Comparison of ENCODE assay signal across 8 mouse cellular contexts in the genomic region with DNA sequence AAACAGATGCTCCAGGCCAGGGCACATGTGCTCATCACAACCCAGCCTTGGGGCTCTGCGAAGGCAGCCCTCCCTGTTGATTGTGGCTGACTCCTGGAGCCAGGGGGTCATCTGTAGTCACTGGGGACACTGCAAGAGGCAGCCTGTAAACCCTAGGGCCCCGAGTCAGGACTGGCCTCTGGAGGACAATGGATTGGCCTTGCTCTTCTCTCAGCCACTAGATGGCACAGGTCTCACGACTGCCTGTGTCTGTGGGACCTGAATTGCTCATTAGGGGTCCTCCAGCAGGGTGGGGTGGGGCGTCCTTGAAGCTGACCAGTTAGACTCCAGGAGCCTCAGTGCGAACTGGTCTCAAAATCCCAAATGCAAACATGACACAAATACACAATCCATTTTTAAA. TPM values are rescaled to one million over a fixed set of nuclear protein-coding genes. Genes with fewer than 3 reads are reported as not detected.
DNase-seq lines count a peak whose midpoint lies in the region; ATAC-seq and TF ChIP-seq lines count a peak whose summit lies in the region.

No protein-coding gene starts in this region.

- no peak overlapping the region for H3K4me2 ChIP-seq in embryonic facial prominence, embryonic 14.5 days (ENCODE audit: low read depth, low read length)

- ATAC-seq in embryonic facial prominence, embryonic 14.5 days (ENCODE audit: low read depth): peak; percentile 44; the same call in 1 of the 2 replicates

- no peak overlapping the region for H3K27ac ChIP-seq in layer of hippocampus, adult 2 months
- no peak overlapping the region for H3K27ac ChIP-seq in embryonic facial prominence, embryonic 14.5 days (replicated peaks; ENCODE audit: low read depth, low read length)

- H3K9ac ChIP-seq in embryonic facial prominence, embryonic 14.5 days (ENCODE audit: low read depth, low read length): no peak overlapping the region

- H3K36me3 ChIP-seq in embryonic facial prominence, embryonic 14.5 days (ENCODE audit: control insufficient read depth, insufficient read depth, low read length): peaks cover 25% of the 10 kb centered on the region

- no peak for DNase-seq in layer of hippocampus, adult 2 months (ENCODE audit: low spot score in 2 of 2)
- DNase-seq in layer of hippocampus, adult 18-20 months (ENCODE audit: low spot score in 2 of 2): no peak
- DNase-seq in NIH3T3 (ENCODE audit: low read depth): peak; percentile 32
- peak; percentile 31 for DNase-seq in embryonic facial prominence, embryonic 14.5 days (ENCODE audit: low spot score)
- peak; percentile 39 for DNase-seq in mesoderm, embryonic 11.5 days (ENCODE audit: low read depth, low spot score)
- DNase-seq in thymus, adult 18-20 months: no peak
- no peak for DNase-seq in thymus, postnatal 10 days (ENCODE audit: low spot score in 2 of 2)
- DNase-seq in urinary bladder, adult 18-20 months (ENCODE audit: low spot score in 2 of 2): no peak

- no peak overlapping the region for H3K4me3 ChIP-seq in layer of hippocampus, adult 2 months
- no peak overlapping the region for H3K4me3 ChIP-seq in embryonic facial prominence, embryonic 14.5 days (ENCODE audit: low read depth, low read length)

- no peaks in the 10 kb centered on the region for H3K9me3 ChIP-seq in embryonic facial prominence, embryonic 14.5 days (ENCODE audit: control insufficient read depth, low read length)

- H3K4me1 ChIP-seq in embryonic facial prominence, embryonic 14.5 days (ENCODE audit: control insufficient read depth, insufficient read depth, low read length): no peaks in the 10 kb centered on the region

- 32% methylated on average over 5 of the region's 5 CpGs for WGBS in embryonic facial prominence, embryonic 14.5 days

- TF ChIP-seq CTCF in layer of hippocampus, adult 2 months (conservative IDR thresholded peaks at IDR 0.05): peak; percentile 81

- no peaks in the 10 kb centered on the region for H3K27me3 ChIP-seq in embryonic facial prominence, embryonic 14.5 days (replicated peaks; ENCODE audit: control insufficient read depth, insufficient read depth, low read length)

RNA-seq across cellular contexts. Expression of gene Slc29a4, which starts 19.2 kb away (rescaled TPM):
- total RNA-seq in layer of hippocampus, adult 2 months (2021): 10 to 100 TPM; 54.0 to 57.7 TPM
- total RNA-seq in layer of hippocampus, adult 18-20 months (2021): 10 to 100 TPM; 43.0 to 45.7 TPM
- polyA plus RNA-seq in embryonic facial prominence, embryonic 14.5 days (2014; fragmentation: Nextera tagmentation; extraction: Ambion mirVana): 6.0 and 9.1 TPM in 2 replicates

RNA-seq across cellular contexts. Expression of gene Wipi2, which starts 45.6 kb away (rescaled TPM):
- 100 to 1,000 TPM in 1 of 2 experiments, 10 to 100 TPM in 1; 99.8 to 102 TPM for total RNA-seq in layer of hippocampus, adult 2 months (2021)
- total RNA-seq in layer of hippocampus, adult 18-20 months (2021): 100 to 1,000 TPM in 1 of 2 experiments, 10 to 100 TPM in 1; 100.0 to 107 TPM
- 43.8 and 47.9 TPM in 2 replicates for polyA plus RNA-seq in embryonic facial prominence, embryonic 14.5 days (2014; fragmentation: Nextera tagmentation; extraction: Ambion mirVana)

Comparison
In these comparisons a context has a peak if more than half of its experiments do, and no peak if none do; other contexts are left out.
1. DNase-seq: peak in NIH3T3 (single experiment), embryonic facial prominence, embryonic 14.5 days (single experiment) and mesoderm, embryonic 11.5 days (single experiment); none in layer of hippocampus, adult 2 months (0 of 2), layer of hippocampus, adult 18-20 months (0 of 2), thymus, adult 18-20 months (0 of 2), thymus, postnatal 10 days (0 of 2) and urinary bladder, adult 18-20 months (0 of 2).